ENCODE assay signal across 26 mouse cellular contexts in genomic region chr12:77901254-77901653, GRCm38 (mm10).
"Had no signal": no experiment of that assay in that cellular context is flagged by ENCODE, and none has a peak within 500 bp of the region (broad histone marks: within the 10 kb centered on the region; RNA-seq: fewer than 3 reads in every experiment).

No protein-coding gene starts in this region.

- H3K27ac ChIP-seq: gastrocnemius, adult 2 months; heart, embryonic 10.5 days; hindbrain, embryonic 10.5 days; hindbrain, embryonic 12.5 days; hindbrain, embryonic 14.5 days; intestine, embryonic 15.5 days; layer of hippocampus, adult 2 months; left cerebral cortex, adult 2 months; limb, embryonic 10.5 days; limb, embryonic 12.5 days had no signal

- H3K36me3 ChIP-seq: heart, embryonic 10.5 days; heart, embryonic 12.5 days; hindbrain, embryonic 10.5 days; hindbrain, embryonic 12.5 days; intestine, embryonic 15.5 days; limb, embryonic 10.5 days; limb, embryonic 12.5 days had no signal

- H3K27me3 ChIP-seq: heart, embryonic 12.5 days; hindbrain, embryonic 12.5 days; intestine, embryonic 15.5 days; limb, embryonic 12.5 days had no signal

- DNase-seq: gastrocnemius, adult 2 months; gastrocnemius, postnatal 10 days; gastrocnemius, postnatal 25 days; heart, adult 18-20 months; heart, postnatal 10 days; heart, postnatal 4 days; kidney, adult 18-20 months; kidney, adult 8-10 months; kidney, postnatal 10 days; kidney, postnatal 25 days; kidney, postnatal 4 days; liver had no signal

- H3K4me1 ChIP-seq: heart, embryonic 10.5 days; heart, embryonic 12.5 days; hindbrain, embryonic 10.5 days; hindbrain, embryonic 12.5 days; intestine, embryonic 15.5 days; limb, embryonic 10.5 days; limb, embryonic 12.5 days had no signal

- H3K4me2 ChIP-seq: heart, embryonic 12.5 days; hindbrain, embryonic 12.5 days; hindbrain, embryonic 14.5 days; intestine, embryonic 15.5 days; limb, embryonic 12.5 days; liver, embryonic 11.5 days had no signal

- ATAC-seq: hindbrain, embryonic 16.5 days; inflammation-experienced regulatory T-cells, adult 6 months; intestine, embryonic 15.5 days; intestine, postnatal 0 days had no signal

- H3K9me3 ChIP-seq: heart, embryonic 10.5 days; heart, embryonic 12.5 days; hindbrain, embryonic 10.5 days; hindbrain, embryonic 12.5 days; intestine, embryonic 15.5 days; limb, embryonic 10.5 days; limb, embryonic 12.5 days had no signal

- H3K4me3 ChIP-seq: gastrocnemius, adult 2 months; heart, embryonic 10.5 days; heart, embryonic 12.5 days; hindbrain, embryonic 10.5 days; hindbrain, embryonic 12.5 days; intestine, embryonic 15.5 days; layer of hippocampus, adult 2 months; left cerebral cortex, adult 2 months; limb, embryonic 10.5 days; limb, embryonic 12.5 days had no signal

- H3K9ac ChIP-seq: heart, embryonic 12.5 days; hindbrain, embryonic 12.5 days; hindbrain, embryonic 14.5 days; intestine, embryonic 15.5 days; limb, embryonic 12.5 days had no signal
